Mouse (Mus musculus): ENCODE data around the gene Arpc5l. TPM values are rescaled to one million over a fixed set of nuclear protein-coding genes. Genes with fewer than 3 reads are reported as not detected.

The Arpc5l gene
- total and polyA plus RNA-seq, 3 experiments: 65.4 to 87.0 TPM; not detected in 1

DNA sequence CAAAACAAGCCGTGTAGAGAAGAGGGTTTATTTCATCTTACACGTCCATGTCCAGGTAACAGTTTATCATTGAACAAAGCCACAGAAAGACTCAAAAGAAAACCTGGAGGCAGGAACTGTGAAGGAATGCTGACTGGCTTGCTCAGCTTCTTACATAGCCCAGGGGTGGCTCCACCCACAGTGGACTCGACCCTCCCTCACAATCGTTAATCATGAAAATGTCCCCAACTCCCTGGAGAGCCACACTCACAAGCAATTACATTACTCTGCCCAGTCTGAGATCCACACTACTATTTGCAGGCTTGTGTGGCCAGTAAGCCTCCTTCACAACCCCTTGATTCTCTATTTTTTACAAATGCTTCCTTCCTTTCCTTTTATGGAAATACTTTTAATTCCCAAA is 41.0 kb upstream of the Arpc5l start:
- H3K27me3 ChIP-seq (ENCODE audit: control insufficient read depth in 1 of 2, insufficient read depth in 2 of 2, low read length in 2 of 2): no peaks in the 10 kb centered on the region

DNA sequence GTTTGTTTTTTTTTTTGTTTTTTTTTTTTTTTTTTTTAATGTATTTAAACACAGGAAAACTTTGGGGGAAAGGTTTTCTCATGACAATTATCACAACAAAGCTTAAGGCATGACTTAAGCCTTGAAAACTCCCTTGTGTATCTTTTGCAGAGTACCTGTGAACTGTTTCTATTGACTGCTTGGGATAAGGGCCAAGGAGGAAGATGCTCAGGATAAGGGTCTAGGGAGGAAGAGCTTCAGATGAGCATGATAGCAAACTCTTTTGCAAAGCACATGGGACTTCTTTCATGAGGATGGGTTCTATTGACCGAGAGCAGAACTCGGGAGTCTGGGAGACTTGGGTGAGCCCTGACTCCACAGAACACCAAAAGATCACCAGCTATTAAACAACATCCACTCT is 35.5 kb upstream of the Arpc5l start:
- Histone ChIP-seq H3K27me3 (ENCODE audit: control insufficient read depth in 1 of 2, insufficient read depth in 2 of 2, low read length in 2 of 2) (no peaks in the 10 kb centered on the region), H3K4me1 (ENCODE audit: control insufficient read depth in 1 of 2, insufficient read depth in 2 of 2, low read length in 2 of 2) (peaks cover 4 to 24% of the 10 kb centered on the region in 2 experiments), H3K9me3 (replicated peaks; ENCODE audit: insufficient read depth, low read length) (no peaks in the 10 kb centered on the region), H3K9ac (ENCODE audit: control insufficient read depth, low read depth, low read length, poor library complexity, severe bottlenecking) (no peak overlapping the region), H3K4me3 (ENCODE audit: control insufficient read depth in 1 of 2, insufficient read depth in 1 of 2, low read depth in 2 of 2, low read length in 2 of 2) (no peak overlapping the region), H3K79me2 (ENCODE audit: control insufficient read depth, insufficient read depth, low read length, poor library complexity) (no peaks in the 10 kb centered on the region), H3K27ac (ENCODE audit: control insufficient read depth, low read depth, low read length) (peak overlapping the region; percentile 31), H3K36me3 (ENCODE audit: control insufficient read depth in 1 of 2, insufficient read depth in 2 of 2, low read length in 2 of 2) (peaks cover 0 to 16% of the 10 kb centered on the region in 2 experiments; a peak in 2 of 4 replicates)
- TF ChIP-seq POLR2AphosphoS2 (IDR thresholded peaks at IDR 0.05; ENCODE audit: low read length): no peak
- no peak for TF ChIP-seq MEF2A (IDR thresholded peaks at IDR 0.05; ENCODE audit: extremely low read depth, insufficient replicate concordance, low read depth, low read length, poor library complexity, severe bottlenecking)
- TF ChIP-seq TCF12 (IDR thresholded peaks at IDR 0.05; ENCODE audit: low read depth, low read length): no peak
- TF ChIP-seq TBP (IDR thresholded peaks at IDR 0.05; ENCODE audit: low read depth, low read length): no peak
- no peak for TF ChIP-seq CHD1 (IDR thresholded peaks at IDR 0.05; ENCODE audit: low read depth, low read length)
- no peak for TF ChIP-seq USF1 (IDR thresholded peaks at IDR 0.05; ENCODE audit: low read depth, low read length)
- no peak for TF ChIP-seq MXI1 (IDR thresholded peaks at IDR 0.05; ENCODE audit: low read depth, low read length)
- TF ChIP-seq POLR2AphosphoS5 (IDR thresholded peaks at IDR 0.05; ENCODE audit: borderline replicate concordance, low read depth, low read length): no peak
- no peak for TF ChIP-seq RCOR1 (IDR thresholded peaks at IDR 0.05; ENCODE audit: low read depth, low read length)
- TF ChIP-seq EP300 (IDR thresholded peaks at IDR 0.05; ENCODE audit: low read depth in 1 of 2, low read length in 2 of 2): no peak
- no peak for TF ChIP-seq MAZ (IDR thresholded peaks at IDR 0.05; ENCODE audit: low read depth, low read length)
- no peak for TF ChIP-seq UBTF (IDR thresholded peaks at IDR 0.05; ENCODE audit: borderline replicate concordance, insufficient read depth, low read depth, low read length)
- no peak for TF ChIP-seq JUND (IDR thresholded peaks at IDR 0.05; ENCODE audit: low read depth, low read length)
- TF ChIP-seq ZMIZ1 (IDR thresholded peaks at IDR 0.05; ENCODE audit: low read depth, low read length): no peak
- no peak for TF ChIP-seq MAX (IDR thresholded peaks at IDR 0.05; ENCODE audit: low read length)
- TF ChIP-seq ZNF384 (IDR thresholded peaks at IDR 0.05; ENCODE audit: low read depth, low read length): no peak
- no peak for TF ChIP-seq SMC3 (IDR thresholded peaks at IDR 0.05; ENCODE audit: low read depth, low read length)
- no peak for DNase-seq (ENCODE audit: low read depth, low spot score)

More for the DNA sequence above, 41.0 kb upstream of the Arpc5l start:
- TF ChIP-seq TBP (IDR thresholded peaks at IDR 0.05; ENCODE audit: low read depth, low read length) (no peak), EP300 (IDR thresholded peaks at IDR 0.05; ENCODE audit: low read depth in 1 of 2, low read length in 2 of 2) (no peak), E2F4 (IDR thresholded peaks at IDR 0.05; ENCODE audit: borderline replicate concordance, low read depth, low read length) (no peak), CTCF (IDR thresholded peaks at IDR 0.05 in 2 of 3, conservative IDR thresholded peaks at IDR 0.05 in 1 of 3; ENCODE audit: control insufficient read depth in 1 of 3, insufficient read depth in 1 of 3, low read depth in 2 of 3, low read length in 3 of 3, poor library complexity in 1 of 3, severe bottlenecking in 1 of 3) (no peak), POLR2A (IDR thresholded peaks at IDR 0.05; ENCODE audit: control insufficient read depth in 1 of 2, insufficient read depth in 1 of 2, low read depth in 1 of 2, low read length in 2 of 2, poor library complexity in 1 of 2) (no peak), MAFK (IDR thresholded peaks at IDR 0.05; ENCODE audit: borderline replicate concordance, low read depth, low read length) (no peak), NELFE (IDR thresholded peaks at IDR 0.05; ENCODE audit: low read depth, low read length) (no peak), RAD21 (IDR thresholded peaks at IDR 0.05; ENCODE audit: low read depth, low read length) (no peak), TCF12 (IDR thresholded peaks at IDR 0.05; ENCODE audit: low read depth, low read length) (no peak), MYC (IDR thresholded peaks at IDR 0.05; ENCODE audit: low read depth, low read length) (no peak), MXI1 (IDR thresholded peaks at IDR 0.05; ENCODE audit: low read depth, low read length) (no peak), CHD2 (IDR thresholded peaks at IDR 0.05; ENCODE audit: low read length) (no peak), MAZ (IDR thresholded peaks at IDR 0.05; ENCODE audit: low read depth, low read length) (no peak), MAX (IDR thresholded peaks at IDR 0.05; ENCODE audit: low read length) (no peak), ELF1 (IDR thresholded peaks at IDR 0.05; ENCODE audit: low read depth, low read length) (no peak), RCOR1 (IDR thresholded peaks at IDR 0.05; ENCODE audit: low read depth, low read length) (no peak)
- no peaks in the 10 kb centered on the region for H3K36me3 ChIP-seq (ENCODE audit: control insufficient read depth in 1 of 2, insufficient read depth in 2 of 2, low read length in 2 of 2)
- H3K79me2 ChIP-seq (ENCODE audit: control insufficient read depth, insufficient read depth, low read length, poor library complexity): no peaks in the 10 kb centered on the region
- no peak overlapping the region for H3K4me3 ChIP-seq (ENCODE audit: control insufficient read depth in 1 of 2, insufficient read depth in 1 of 2, low read depth in 2 of 2, low read length in 2 of 2)
- no peaks in the 10 kb centered on the region for H3K4me1 ChIP-seq (ENCODE audit: control insufficient read depth in 1 of 2, insufficient read depth in 2 of 2, low read length in 2 of 2)
- DNase-seq (ENCODE audit: low read depth, low spot score): no peak
- no peak overlapping the region for H3K9ac ChIP-seq (ENCODE audit: control insufficient read depth, low read depth, low read length, poor library complexity, severe bottlenecking)
- H3K9me3 ChIP-seq (replicated peaks; ENCODE audit: insufficient read depth, low read length): no peaks in the 10 kb centered on the region
- H3K27ac ChIP-seq (ENCODE audit: control insufficient read depth, low read depth, low read length): no peak overlapping the region
